Mouse (Mus musculus) frontal cortex, adult (tissue): ENCODE measurements around the gene Trub2.
"Not testable (repeated sequence)": the region's sequence is repeated elsewhere in the genome, so short reads cannot be mapped to it uniquely, and the experiment has no call there.

Source experiments
- ATAC-seq: cut with Nextera tagmentation; 2 replicates; pipeline ENCODE4 v1.9.2; 2017; ENCODE audit warnings: mild to moderate bottlenecking, moderate library complexity, mixed read lengths; ENCODE audit not compliant: low TSS enrichment

The Trub2 gene

DNA sequence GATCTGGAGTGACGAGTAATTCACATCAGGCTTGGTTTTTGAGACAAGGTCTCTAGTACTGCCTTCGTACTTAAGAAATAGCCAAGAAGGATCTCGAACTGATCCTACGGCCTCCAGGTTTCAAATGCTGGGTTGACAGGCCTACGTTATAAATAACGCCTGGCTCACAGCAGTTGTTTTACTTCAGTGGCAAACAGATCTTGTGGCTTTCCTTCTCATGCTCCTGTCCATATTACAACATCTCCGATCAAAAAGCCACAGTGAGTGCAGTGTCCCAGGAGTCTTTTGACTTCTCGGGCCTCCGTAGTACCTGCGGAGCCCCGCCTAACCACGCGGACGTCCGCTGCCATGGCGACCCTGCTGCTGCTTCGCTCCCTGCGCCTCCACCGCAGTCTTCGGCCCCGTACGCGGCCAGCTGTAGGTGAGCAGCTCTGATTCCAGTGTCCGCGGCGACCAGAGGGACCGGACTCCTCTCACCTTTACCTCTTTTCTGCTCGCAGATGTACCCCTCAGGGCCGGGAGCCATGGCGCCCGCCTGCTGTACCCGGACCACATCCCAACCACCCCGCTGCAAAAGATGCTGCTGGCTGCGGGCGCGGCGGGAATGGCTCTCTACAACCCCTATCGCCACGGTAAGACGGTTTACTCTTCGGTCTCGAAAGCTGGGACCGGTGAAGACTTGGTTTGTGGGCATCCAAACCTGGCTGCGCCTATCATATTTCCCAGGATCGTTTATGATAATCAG, at the start of gene Trub2:
Gene Trub2 (minus strand): TSS at position 566 of the 745 bp plus-strand sequence.
- ATAC-seq = peak; percentile 86

- 0 out of 2 replicates have a peak, but pooled peaks have one; percentile 24 for ATAC-seq
These were observed 47.1 kb upstream of the Trub2 start for GRCm38 (mm10) chr2:29835391-29835899.

DNA sequence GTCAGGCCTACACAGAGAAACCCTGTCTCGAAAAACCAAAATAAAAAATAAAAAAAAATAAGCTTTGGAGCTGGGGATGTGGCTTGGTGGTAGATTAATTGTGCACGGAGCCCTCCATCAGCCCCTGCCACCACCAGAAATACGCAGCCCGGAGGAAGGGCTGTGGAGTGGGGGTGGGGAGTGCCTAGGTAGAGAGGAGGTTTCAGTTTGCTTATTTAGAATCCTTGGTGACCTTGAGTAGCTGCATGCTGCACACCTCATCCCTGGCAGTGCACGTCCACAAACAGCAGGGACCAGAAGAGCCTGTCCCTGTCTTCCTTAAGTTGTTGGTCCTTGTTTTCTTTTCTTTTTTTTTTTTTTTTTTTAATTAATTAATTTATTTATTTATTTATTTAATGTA, 45.5 kb upstream of the Trub2 start:
- ATAC-seq = no peak

DNA sequence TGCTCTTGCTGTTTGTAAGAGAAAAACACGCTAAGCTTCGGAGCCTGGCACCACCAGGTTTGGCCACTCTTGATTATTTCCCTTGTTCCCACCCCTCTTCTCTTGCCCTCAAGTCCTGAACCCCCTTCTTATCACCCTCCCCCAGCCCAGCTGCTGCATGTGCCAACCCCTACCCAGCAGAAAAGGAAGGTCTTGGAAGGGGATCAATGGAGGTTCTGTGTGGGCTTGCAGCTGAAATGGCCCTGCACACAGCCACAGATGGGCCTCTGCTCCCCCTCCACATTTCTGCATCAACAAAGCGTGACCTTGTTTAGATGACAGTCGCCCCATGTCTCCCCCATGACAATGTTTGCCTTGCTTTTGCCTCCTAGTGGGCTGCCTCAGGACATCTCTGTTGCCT, 42.8 kb upstream of the Trub2 start:
- no peak for ATAC-seq

DNA sequence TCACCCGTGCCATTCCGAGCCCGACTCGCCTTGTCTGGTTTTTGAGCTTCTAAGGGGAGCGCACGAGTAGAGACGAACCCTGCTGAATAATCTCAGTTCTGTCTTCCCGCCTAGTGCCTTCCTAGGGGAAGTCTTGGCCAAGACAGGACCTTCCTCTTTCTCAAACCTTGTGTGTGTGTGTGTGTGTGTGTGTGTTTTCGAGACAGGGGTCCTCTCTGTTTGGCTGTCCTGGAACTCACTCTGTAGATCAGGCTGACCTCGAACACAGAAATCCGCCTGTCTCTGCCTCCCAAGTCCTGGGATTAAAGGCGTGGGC, 39.4 kb upstream of the Trub2 start:
- ATAC-seq = no peak

- peak; percentile 97 for ATAC-seq
These were observed 38.8 kb upstream of the Trub2 start for GRCm38 (mm10) chr2:29826926-29827708.

DNA sequence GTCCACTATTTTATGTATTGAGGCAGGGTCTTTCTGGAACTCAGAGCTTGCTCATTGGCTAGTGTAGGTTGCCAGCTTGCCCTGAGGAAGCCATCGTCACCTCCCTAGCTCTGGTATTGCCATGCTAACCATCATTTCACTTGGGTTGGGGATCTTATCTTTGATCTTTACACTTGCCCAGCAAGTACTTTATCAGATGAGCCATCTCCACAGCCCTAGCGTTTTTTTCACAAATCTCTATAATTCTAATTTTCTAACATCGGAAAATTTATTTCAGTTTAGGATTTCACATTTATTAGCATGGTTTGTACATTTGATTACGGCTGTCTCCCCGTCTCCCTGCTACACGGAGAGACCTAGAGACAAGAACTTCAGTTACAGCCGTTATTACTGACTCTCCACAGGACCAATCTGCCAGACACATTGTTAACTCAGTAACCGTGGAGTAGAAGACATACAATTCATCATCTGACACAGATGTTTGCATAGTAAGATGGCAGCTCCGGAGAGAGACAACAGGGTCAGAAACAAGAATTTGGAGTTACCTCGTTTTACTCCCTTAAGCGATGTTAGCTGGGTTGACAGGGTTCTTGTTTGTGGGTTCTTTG, 38.1 kb upstream of the Trub2 start:
- ATAC-seq = peak; percentile 11

- peak; percentile 78 for ATAC-seq
These were observed 31.9 kb upstream of the Trub2 start, which contains the start of gene Urm1 for GRCm38 (mm10) chr2:29820025-29820817. Gene Urm1 (plus strand): TSS chr2:29820075.

GRCm38 (mm10) chr2:29819363-29819762, 31.1 kb upstream of the Trub2 start:
- ATAC-seq = no peak

DNA sequence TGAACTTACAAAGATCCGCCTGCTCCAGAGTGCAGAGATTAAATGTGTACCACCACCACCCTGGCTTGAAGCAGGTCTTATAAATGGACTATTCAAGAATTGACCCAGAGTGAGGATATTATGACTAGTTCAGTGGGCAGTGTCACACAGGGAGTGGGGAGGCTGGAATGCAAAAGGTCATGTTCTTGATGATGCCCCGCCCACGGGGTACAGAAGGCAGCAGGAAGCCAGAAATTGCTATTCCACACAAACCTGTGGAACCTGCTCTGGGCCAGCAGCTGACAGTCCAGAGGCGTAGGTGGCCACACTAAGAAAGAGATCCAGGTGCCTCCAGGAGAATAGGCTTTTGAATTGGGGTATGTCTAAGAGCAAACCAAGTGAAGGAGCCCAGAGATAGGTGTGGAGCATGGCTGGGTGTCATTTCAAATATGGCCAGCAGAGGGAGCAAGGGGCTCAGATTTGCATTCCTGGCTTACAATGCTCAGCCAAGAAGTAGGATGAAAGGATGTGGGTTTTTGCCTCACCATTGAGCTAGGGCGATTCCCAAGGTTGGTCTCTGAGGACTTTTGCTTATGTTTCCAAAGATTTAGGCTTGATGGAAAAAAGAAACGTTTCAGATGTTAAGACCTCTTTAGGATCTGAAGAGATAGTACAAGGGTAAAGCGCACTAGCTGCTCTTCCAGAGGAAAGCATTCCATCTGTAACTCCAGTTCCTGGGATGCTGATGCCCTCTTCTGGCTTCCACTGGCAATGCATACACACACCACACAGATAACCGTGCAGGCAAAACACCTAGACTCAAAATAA, 29.3 kb upstream of the Trub2 start:
- ATAC-seq = peak; percentile 69

GRCm38 (mm10) chr2:29815678-29816371, 27.5 kb upstream of the Trub2 start:
- ATAC-seq = no peak

- no peak for ATAC-seq
These were observed 15.1 kb upstream of the Trub2 start for GRCm38 (mm10) chr2:29803400-29803831.

- ATAC-seq = peak; percentile 51
These were observed 14.5 kb upstream of the Trub2 start for GRCm38 (mm10) chr2:29802827-29803201.

- peak; percentile 96 for ATAC-seq
These were observed 13.9 kb upstream of the Trub2 start, which contains the start of gene Slc27a4 for GRCm38 (mm10) chr2:29802075-29802826. Gene Slc27a4 (plus strand): TSS chr2:29802634.

DNA sequence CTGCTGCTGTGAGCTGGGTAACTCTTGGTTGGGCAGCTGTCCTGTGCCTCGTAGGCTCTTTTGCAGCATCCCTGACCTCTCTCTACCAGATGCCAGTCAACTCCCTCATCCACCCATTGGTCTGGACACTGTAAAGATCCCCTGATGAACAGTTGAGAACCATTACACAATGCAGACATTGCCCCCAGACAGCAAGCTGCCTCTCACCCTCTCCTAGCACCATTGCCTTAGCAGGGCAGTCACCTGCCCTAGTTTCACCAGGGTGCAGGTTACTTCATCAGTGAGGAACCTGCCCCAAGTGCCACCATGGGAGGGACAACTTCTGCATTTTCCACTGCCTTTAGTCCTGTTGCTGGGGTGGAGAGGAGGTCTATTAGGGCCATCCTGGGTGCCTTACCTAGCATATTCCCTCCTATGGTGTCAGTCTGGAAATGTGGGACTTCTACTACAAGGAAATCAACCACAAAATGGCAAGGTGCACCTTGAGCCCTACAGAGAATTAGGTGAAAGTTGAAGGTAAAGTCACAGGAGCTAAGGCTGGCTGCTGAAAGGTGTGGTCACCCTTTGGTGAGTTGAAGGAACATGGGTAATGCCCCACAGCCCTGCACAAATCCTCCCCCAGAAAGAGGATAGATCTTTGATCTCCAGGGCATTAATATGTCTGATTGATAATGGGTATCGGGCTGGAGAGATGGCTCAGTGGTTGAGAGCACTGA, 4.6 kb upstream of the Trub2 start:
- ATAC-seq = no peak

GRCm38 (mm10) chr2:29787104-29787917, 991 bp downstream of the Trub2 start, which contains the start of gene Coq4:
Gene Coq4 (plus strand): TSS chr2:29787493.
- ATAC-seq = peak; percentile 92

GRCm38 (mm10) chr2:29784290-29784689, 4.0 kb downstream of the Trub2 start:
- ATAC-seq = no peak

GRCm38 (mm10) chr2:29781256-29781655, 7.0 kb downstream of the Trub2 start:
- ATAC-seq = not testable (repeated sequence)
